Mouse (Mus musculus): ENCODE measurements around the gene Shc4. TPM values are rescaled to one million over a fixed set of nuclear protein-coding genes. Genes with fewer than 3 reads are reported as not detected.

Gene Shc4
- polyA plus RNA-seq, 2 experiments: 0.50 to 0.60 TPM

GRCm38 (mm10) chr2:125672957-125673631 is 50.9 kb downstream of the Shc4 start, which contains the start of gene Eid1:
TSS of gene Eid1 (plus strand) at chr2:125673095.
- Histone ChIP-seq H3K9me3 (ENCODE audit: control insufficient read depth, low read length) (no peaks in the 10 kb centered on the region), H3K4me1 (replicated peaks; ENCODE audit: control insufficient read depth in 2 of 2, insufficient read depth in 2 of 2, low read length in 1 of 2) (peaks cover 2 to 8% of the 10 kb centered on the region in 2 experiments; a peak in 2 of 4 replicates), H3K27me3 (ENCODE audit: control insufficient read depth, insufficient read depth, low read length) (no peaks in the 10 kb centered on the region), H3K36me3 (replicated peaks; ENCODE audit: control insufficient read depth, insufficient read depth, low read depth) (no peaks in the 10 kb centered on the region), H3K9ac (replicated peaks) (peak within 1 kb of the TSS; percentile 89), H3K4me3 (ENCODE audit: insufficient read depth in 1 of 2, low read depth in 2 of 2, low read length in 2 of 2) (peak within 1 kb of the TSS; percentile 74 to 94), H3K27ac (peak within 1 kb of the TSS; percentile 85), H3K4me2 (ENCODE audit: low read depth) (peak within 1 kb of the TSS; percentile 92)
- WGBS (ENCODE audit: insufficient replicate concordance): under 1% methylated on average over 79 of the region's 79 CpGs
- peak; percentile 90 for ATAC-seq (ENCODE audit: insufficient read depth)
- DNase-seq (ENCODE audit: low read depth in 3 of 3, low spot score in 3 of 3): peak; percentile 51 to 61 (median 57)
- no peak for TF ChIP-seq CTCF (IDR thresholded peaks at IDR 0.05; ENCODE audit: low read depth)
- no peak; the same call in 1 of the 2 replicates for TF ChIP-seq EP300 (IDR thresholded peaks at IDR 0.05; ENCODE audit: low read depth)

- DNase-seq (ENCODE audit: low read depth in 3 of 3, low spot score in 3 of 3): no peak
- H3K36me3 ChIP-seq (replicated peaks; ENCODE audit: control insufficient read depth, insufficient read depth, low read depth): no peaks in the 10 kb centered on the region
- WGBS (ENCODE audit: insufficient replicate concordance): 29% methylated on average over 8 of the region's 20 CpGs
- peak; percentile 24 for ATAC-seq (ENCODE audit: insufficient read depth)
- no peaks in the 10 kb centered on the region for H3K9me3 ChIP-seq (ENCODE audit: control insufficient read depth, low read length)
- peak overlapping the region; percentile 92 for H3K4me2 ChIP-seq (ENCODE audit: low read depth)
- peak overlapping the region; percentile 89 for H3K9ac ChIP-seq (replicated peaks)
- peak overlapping the region; percentile 85; the same call in 1 of the 2 replicates for H3K27ac ChIP-seq
- peak overlapping the region; percentile 74 to 94 for H3K4me3 ChIP-seq (ENCODE audit: insufficient read depth in 1 of 2, low read depth in 2 of 2, low read length in 2 of 2)
- H3K4me1 ChIP-seq (replicated peaks; ENCODE audit: control insufficient read depth in 2 of 2, insufficient read depth in 2 of 2, low read length in 1 of 2): peaks cover 6 to 13% of the 10 kb centered on the region in 2 experiments
- no peaks in the 10 kb centered on the region for H3K27me3 ChIP-seq (ENCODE audit: control insufficient read depth, insufficient read depth, low read length)
- TF ChIP-seq CTCF (IDR thresholded peaks at IDR 0.05; ENCODE audit: low read depth) (0 out of 2 replicates have a peak, but pooled peaks have one; percentile 6), EP300 (IDR thresholded peaks at IDR 0.05; ENCODE audit: low read depth) (no peak)
These were observed 51.4 kb downstream of the Shc4 start for GRCm38 (mm10) chr2:125672568-125672956.

GRCm38 (mm10) chr2:125670846-125671245 is 53.1 kb downstream of the Shc4 start:
- H3K4me2 ChIP-seq (ENCODE audit: low read depth): no peak overlapping the region
- H3K9me3 ChIP-seq (ENCODE audit: control insufficient read depth, low read length): no peaks in the 10 kb centered on the region
- no peak overlapping the region for H3K9ac ChIP-seq (replicated peaks)
- peaks cover 22 to 29% of the 10 kb centered on the region in 2 experiments for H3K4me1 ChIP-seq (replicated peaks; ENCODE audit: control insufficient read depth in 2 of 2, insufficient read depth in 2 of 2, low read length in 1 of 2)
- no peak overlapping the region for H3K27ac ChIP-seq
- no peak for ATAC-seq (ENCODE audit: insufficient read depth)
- no peak overlapping the region for H3K4me3 ChIP-seq (ENCODE audit: insufficient read depth in 1 of 2, low read depth in 2 of 2, low read length in 2 of 2)
- H3K27me3 ChIP-seq (ENCODE audit: control insufficient read depth, insufficient read depth, low read length): no peaks in the 10 kb centered on the region
- H3K36me3 ChIP-seq (replicated peaks; ENCODE audit: control insufficient read depth, insufficient read depth, low read depth): no peaks in the 10 kb centered on the region
- no peak for DNase-seq (ENCODE audit: low read depth in 3 of 3, low spot score in 3 of 3)
- TF ChIP-seq CTCF (IDR thresholded peaks at IDR 0.05; ENCODE audit: low read depth) (peak; percentile 58), EP300 (IDR thresholded peaks at IDR 0.05; ENCODE audit: low read depth) (no peak)
- WGBS (ENCODE audit: insufficient replicate concordance): 41% methylated on average over 1 of the region's 1 CpGs

- WGBS (ENCODE audit: insufficient replicate concordance): 56% methylated on average over 7 of the region's 7 CpGs
- Histone ChIP-seq H3K4me2 (ENCODE audit: low read depth) (peak overlapping the region; percentile 53), H3K9me3 (ENCODE audit: control insufficient read depth, low read length) (no peaks in the 10 kb centered on the region), H3K36me3 (replicated peaks; ENCODE audit: control insufficient read depth, insufficient read depth, low read depth) (no peaks in the 10 kb centered on the region), H3K4me1 (replicated peaks; ENCODE audit: control insufficient read depth in 2 of 2, insufficient read depth in 2 of 2, low read length in 1 of 2) (peaks cover 37 to 48% of the 10 kb centered on the region in 2 experiments), H3K27me3 (ENCODE audit: control insufficient read depth, insufficient read depth, low read length) (no peaks in the 10 kb centered on the region), H3K4me3 (ENCODE audit: insufficient read depth in 1 of 2, low read depth in 2 of 2, low read length in 2 of 2) (no peak overlapping the region), H3K27ac (peak overlapping the region; percentile 85; the same call in 1 of the 2 replicates), H3K9ac (replicated peaks) (no peak overlapping the region; the same call in 1 of the 2 replicates)
- DNase-seq (ENCODE audit: low read depth in 3 of 3, low spot score in 3 of 3): no peak
- no peak; the same call in 1 of the 2 replicates for ATAC-seq (ENCODE audit: insufficient read depth)
- no peak for TF ChIP-seq EP300 (IDR thresholded peaks at IDR 0.05; ENCODE audit: low read depth)
- no peak for TF ChIP-seq CTCF (IDR thresholded peaks at IDR 0.05; ENCODE audit: low read depth)
These were observed 56.2 kb downstream of the Shc4 start for GRCm38 (mm10) chr2:125667721-125668120.

- Histone ChIP-seq H3K27me3 (ENCODE audit: control insufficient read depth, insufficient read depth, low read length) (no peaks in the 10 kb centered on the region), H3K4me2 (ENCODE audit: low read depth) (peak overlapping the region; percentile 53), H3K36me3 (replicated peaks; ENCODE audit: control insufficient read depth, insufficient read depth, low read depth) (no peaks in the 10 kb centered on the region), H3K9ac (replicated peaks) (peak overlapping the region; percentile 34), H3K9me3 (ENCODE audit: control insufficient read depth, low read length) (no peaks in the 10 kb centered on the region), H3K27ac (peak overlapping the region; percentile 85), H3K4me3 (ENCODE audit: insufficient read depth in 1 of 2, low read depth in 2 of 2, low read length in 2 of 2) (no peak overlapping the region), H3K4me1 (replicated peaks; ENCODE audit: control insufficient read depth in 2 of 2, insufficient read depth in 2 of 2, low read length in 1 of 2) (peaks cover 37 to 50% of the 10 kb centered on the region in 2 experiments)
- ATAC-seq (ENCODE audit: insufficient read depth) (peak; percentile 68), DNase-seq (ENCODE audit: low read depth in 3 of 3, low spot score in 3 of 3) (peak in 2 of 3 experiments; percentile 41 to 44)
- WGBS (ENCODE audit: insufficient replicate concordance): 5% methylated on average over 5 of the region's 5 CpGs
- TF ChIP-seq CTCF (IDR thresholded peaks at IDR 0.05; ENCODE audit: low read depth) (peak; percentile 34), EP300 (IDR thresholded peaks at IDR 0.05; ENCODE audit: low read depth) (peak; percentile 64)
These were observed 56.8 kb downstream of the Shc4 start for GRCm38 (mm10) chr2:125667184-125667583.

Data from liver, embryonic 14.5 days (tissue).